Mouse (Mus musculus): ENCODE data around the gene Bcl2l14. TPM values are rescaled to one million over a fixed set of nuclear protein-coding genes. Genes with fewer than 3 reads are reported as not detected.

The Bcl2l14 gene
- polyA plus RNA-seq, 1 experiment from 2014 or later: 3.1 TPM

- DNase-seq (ENCODE audit: low spot score) (peak; percentile 63), ATAC-seq (replicated peaks; ENCODE audit: low FRiP score, low TSS enrichment, low read depth) (peak; percentile 83)
- Histone ChIP-seq H3K36me3 (ENCODE audit: control insufficient read depth, insufficient read depth, low read length) (peaks cover 21% of the 10 kb centered on the region), H3K9me3 (ENCODE audit: control insufficient read depth, low read length) (no peaks in the 10 kb centered on the region), H3K27ac (ENCODE audit: low read depth) (peak overlapping the region; percentile 82), H3K4me3 (ENCODE audit: low read depth, low read length) (no peak overlapping the region), H3K4me2 (ENCODE audit: low read length) (no peak overlapping the region), H3K4me1 (replicated peaks; ENCODE audit: control insufficient read depth, insufficient read depth, low read length) (peaks cover 8% of the 10 kb centered on the region; the same call in 1 of the 2 replicates), H3K27me3 (replicated peaks; ENCODE audit: control insufficient read depth, insufficient read depth, low read length) (no peaks in the 10 kb centered on the region), H3K9ac (ENCODE audit: low read length) (no peak overlapping the region)
- WGBS: 57% methylated on average over 9 of the region's 9 CpGs
Observed at GRCm38 (mm10) chr6:134443198-134443904, 47.2 kb downstream of the Bcl2l14 start.

- 50% methylated on average over 5 of the region's 5 CpGs for WGBS
- Histone ChIP-seq H3K27me3 (replicated peaks; ENCODE audit: control insufficient read depth, insufficient read depth, low read length) (no peaks in the 10 kb centered on the region), H3K9me3 (ENCODE audit: control insufficient read depth, low read length) (no peaks in the 10 kb centered on the region), H3K27ac (ENCODE audit: low read depth) (peak overlapping the region; percentile 82), H3K4me2 (ENCODE audit: low read length) (no peak overlapping the region), H3K4me3 (ENCODE audit: low read depth, low read length) (no peak overlapping the region), H3K9ac (ENCODE audit: low read length) (no peak overlapping the region), H3K4me1 (replicated peaks; ENCODE audit: control insufficient read depth, insufficient read depth, low read length) (peaks cover 8% of the 10 kb centered on the region; the same call in 1 of the 2 replicates), H3K36me3 (ENCODE audit: control insufficient read depth, insufficient read depth, low read length) (peaks cover 26% of the 10 kb centered on the region)
- DNase-seq (ENCODE audit: low spot score): no peak
- no peak for ATAC-seq (replicated peaks; ENCODE audit: low FRiP score, low TSS enrichment, low read depth)
Observed at GRCm38 (mm10) chr6:134443925-134444324, 47.8 kb downstream of the Bcl2l14 start.

GRCm38 (mm10) chr6:134448451-134448850 lies 52.3 kb downstream of the Bcl2l14 start:
- DNase-seq (ENCODE audit: low spot score) (no peak), ATAC-seq (replicated peaks; ENCODE audit: low FRiP score, low TSS enrichment, low read depth) (no peak)
- Histone ChIP-seq H3K4me1 (replicated peaks; ENCODE audit: control insufficient read depth, insufficient read depth, low read length) (peaks cover 12% of the 10 kb centered on the region; the same call in 1 of the 2 replicates), H3K27me3 (replicated peaks; ENCODE audit: control insufficient read depth, insufficient read depth, low read length) (no peaks in the 10 kb centered on the region), H3K36me3 (ENCODE audit: control insufficient read depth, insufficient read depth, low read length) (peaks cover 69% of the 10 kb centered on the region), H3K4me2 (ENCODE audit: low read length) (no peak overlapping the region), H3K9me3 (ENCODE audit: control insufficient read depth, low read length) (no peaks in the 10 kb centered on the region), H3K9ac (ENCODE audit: low read length) (no peak overlapping the region), H3K27ac (ENCODE audit: low read depth) (no peak overlapping the region), H3K4me3 (ENCODE audit: low read depth, low read length) (no peak overlapping the region)
- WGBS: 88% methylated on average over 12 of the region's 12 CpGs

GRCm38 (mm10) chr6:134449958-134450357 lies 53.8 kb downstream of the Bcl2l14 start:
- Histone ChIP-seq H3K27me3 (replicated peaks; ENCODE audit: control insufficient read depth, insufficient read depth, low read length) (no peaks in the 10 kb centered on the region), H3K9ac (ENCODE audit: low read length) (no peak overlapping the region), H3K36me3 (ENCODE audit: control insufficient read depth, insufficient read depth, low read length) (peaks cover 80% of the 10 kb centered on the region), H3K9me3 (ENCODE audit: control insufficient read depth, low read length) (no peaks in the 10 kb centered on the region), H3K27ac (ENCODE audit: low read depth) (0 out of 2 replicates have a peak overlapping the region, but pooled peaks have one; percentile 3), H3K4me3 (ENCODE audit: low read depth, low read length) (no peak overlapping the region), H3K4me2 (ENCODE audit: low read length) (no peak overlapping the region), H3K4me1 (replicated peaks; ENCODE audit: control insufficient read depth, insufficient read depth, low read length) (0 out of 2 replicates have a peak, but pooled peaks cover 5% of the 10 kb centered on the region)
- ATAC-seq (replicated peaks; ENCODE audit: low FRiP score, low TSS enrichment, low read depth) (no peak), DNase-seq (ENCODE audit: low spot score) (no peak)
- WGBS: 63% methylated on average over 11 of the region's 11 CpGs

GRCm38 (mm10) chr6:134450661-134451119 lies 54.6 kb downstream of the Bcl2l14 start:
- no peak overlapping the region for H3K27ac ChIP-seq (ENCODE audit: low read depth)
- peak; percentile 61 for ATAC-seq (replicated peaks; ENCODE audit: low FRiP score, low TSS enrichment, low read depth)

GRCm38 (mm10) chr6:134454093-134454492 lies 58.0 kb downstream of the Bcl2l14 start:
- Histone ChIP-seq H3K36me3 (ENCODE audit: control insufficient read depth, insufficient read depth, low read length) (peaks cover 98% of the 10 kb centered on the region), H3K9me3 (ENCODE audit: control insufficient read depth, low read length) (no peaks in the 10 kb centered on the region), H3K9ac (ENCODE audit: low read length) (no peak overlapping the region), H3K27me3 (replicated peaks; ENCODE audit: control insufficient read depth, insufficient read depth, low read length) (no peaks in the 10 kb centered on the region), H3K4me3 (ENCODE audit: low read depth, low read length) (no peak overlapping the region), H3K4me2 (ENCODE audit: low read length) (no peak overlapping the region), H3K27ac (ENCODE audit: low read depth) (no peak overlapping the region), H3K4me1 (replicated peaks; ENCODE audit: control insufficient read depth, insufficient read depth, low read length) (0 out of 2 replicates have a peak, but pooled peaks cover 5% of the 10 kb centered on the region)
- ATAC-seq (replicated peaks; ENCODE audit: low FRiP score, low TSS enrichment, low read depth) (no peak), DNase-seq (ENCODE audit: low spot score) (no peak)
- WGBS: 95% methylated on average over 1 of the region's 1 CpGs

More at GRCm38 (mm10) chr6:134450661-134451119, 54.6 kb downstream of the Bcl2l14 start:
- no peak overlapping the region for H3K9ac ChIP-seq (ENCODE audit: low read length)
- peaks cover 83% of the 10 kb centered on the region for H3K36me3 ChIP-seq (ENCODE audit: control insufficient read depth, insufficient read depth, low read length)
- no peak overlapping the region for H3K4me3 ChIP-seq (ENCODE audit: low read depth, low read length)
- WGBS: 42% methylated on average over 14 of the region's 14 CpGs
- no peaks in the 10 kb centered on the region for H3K27me3 ChIP-seq (replicated peaks; ENCODE audit: control insufficient read depth, insufficient read depth, low read length)
- no peaks in the 10 kb centered on the region for H3K9me3 ChIP-seq (ENCODE audit: control insufficient read depth, low read length)
- no peak for DNase-seq (ENCODE audit: low spot score)
- H3K4me2 ChIP-seq (ENCODE audit: low read length): no peak overlapping the region
- H3K4me1 ChIP-seq (replicated peaks; ENCODE audit: control insufficient read depth, insufficient read depth, low read length): 0 out of 2 replicates have a peak, but pooled peaks cover 5% of the 10 kb centered on the region

- no peaks in the 10 kb centered on the region for H3K27me3 ChIP-seq (replicated peaks; ENCODE audit: control insufficient read depth, insufficient read depth, low read length)
- ATAC-seq (replicated peaks; ENCODE audit: low FRiP score, low TSS enrichment, low read depth): no peak
Observed at GRCm38 (mm10) chr6:134458376-134458775, 62.3 kb downstream of the Bcl2l14 start.

GRCm38 (mm10) chr6:134461175-134461574 lies 65.1 kb downstream of the Bcl2l14 start:
- no peak overlapping the region for H3K9ac ChIP-seq (ENCODE audit: low read length)
- ATAC-seq (replicated peaks; ENCODE audit: low FRiP score, low TSS enrichment, low read depth) (no peak), DNase-seq (ENCODE audit: low spot score) (no peak)
- H3K4me1 ChIP-seq (replicated peaks; ENCODE audit: control insufficient read depth, insufficient read depth, low read length): no peaks in the 10 kb centered on the region
- H3K4me3 ChIP-seq (ENCODE audit: low read depth, low read length): no peak overlapping the region
- H3K4me2 ChIP-seq (ENCODE audit: low read length): no peak overlapping the region
- H3K36me3 ChIP-seq (ENCODE audit: control insufficient read depth, insufficient read depth, low read length): peaks cover 91% of the 10 kb centered on the region
- H3K9me3 ChIP-seq (ENCODE audit: control insufficient read depth, low read length): no peaks in the 10 kb centered on the region
- 90% methylated on average over 6 of the region's 6 CpGs for WGBS
- no peak overlapping the region for H3K27ac ChIP-seq (ENCODE audit: low read depth)
- H3K27me3 ChIP-seq (replicated peaks; ENCODE audit: control insufficient read depth, insufficient read depth, low read length): no peaks in the 10 kb centered on the region

More at GRCm38 (mm10) chr6:134458376-134458775, 62.3 kb downstream of the Bcl2l14 start:
- no peak for DNase-seq (ENCODE audit: low spot score)
- peaks cover 91% of the 10 kb centered on the region for H3K36me3 ChIP-seq (ENCODE audit: control insufficient read depth, insufficient read depth, low read length)
- H3K9ac ChIP-seq (ENCODE audit: low read length): no peak overlapping the region
- H3K9me3 ChIP-seq (ENCODE audit: control insufficient read depth, low read length): no peaks in the 10 kb centered on the region
- WGBS: 92% methylated on average over 1 of the region's 1 CpGs
- H3K27ac ChIP-seq (ENCODE audit: low read depth): no peak overlapping the region
- H3K4me2 ChIP-seq (ENCODE audit: low read length): no peak overlapping the region
- H3K4me1 ChIP-seq (replicated peaks; ENCODE audit: control insufficient read depth, insufficient read depth, low read length): no peaks in the 10 kb centered on the region
- no peak overlapping the region for H3K4me3 ChIP-seq (ENCODE audit: low read depth, low read length)
